Mouse (Mus musculus): ENCODE results near the gene Adra2a. TPM values are rescaled to one million over a fixed set of nuclear protein-coding genes. Genes with fewer than 3 reads are reported as not detected.
A peak's percentile ranks its signal among the peaks of the same experiment; 100 is the strongest.

Gene Adra2a
- polyA plus RNA-seq (2015; fragmentation: Nextera tagmentation; extraction: Ambion mirVana): 0.39 and 0.61 TPM in 2 replicates

DNA sequence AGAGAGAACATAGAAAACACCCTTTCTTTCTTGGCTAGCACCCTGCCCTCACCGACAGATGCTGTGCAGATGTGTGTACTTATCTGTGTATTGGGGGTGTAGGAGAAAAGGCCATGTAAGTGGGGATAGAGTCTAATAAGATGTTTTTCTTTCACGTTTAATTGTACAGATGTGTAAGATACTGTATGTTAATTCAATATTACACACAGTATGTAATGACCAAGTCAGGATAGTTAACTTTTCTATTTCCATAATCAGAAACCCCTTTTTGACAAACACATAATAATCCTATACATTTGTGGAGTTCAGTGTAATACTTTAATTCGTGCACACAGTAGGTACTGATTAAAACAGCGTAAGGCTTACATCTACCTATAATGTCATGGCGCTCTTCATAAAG is at the start of gene Adra2a:
Gene Adra2a (plus strand): TSS at position 301 of the 400 bp plus-strand sequence.
- Histone ChIP-seq H3K4me1 (peaks cover 40% of the 10 kb centered on the region), H3K36me3 (no peaks in the 10 kb centered on the region), H3K27ac (no peak within 1 kb of the TSS), H3K4me3 (peak within 1 kb of the TSS; percentile 59), H3K9ac (peak within 1 kb of the TSS; percentile 66), H3K9me3 (no peaks in the 10 kb centered on the region), H3K27me3 (peaks cover 57% of the 10 kb centered on the region), H3K4me2 (replicated peaks) (peak within 1 kb of the TSS; percentile 100)
- no peak for ATAC-seq (ENCODE audit: low FRiP score, low read depth)
- 72% methylated on average over 5 of the region's 5 CpGs for WGBS

DNA sequence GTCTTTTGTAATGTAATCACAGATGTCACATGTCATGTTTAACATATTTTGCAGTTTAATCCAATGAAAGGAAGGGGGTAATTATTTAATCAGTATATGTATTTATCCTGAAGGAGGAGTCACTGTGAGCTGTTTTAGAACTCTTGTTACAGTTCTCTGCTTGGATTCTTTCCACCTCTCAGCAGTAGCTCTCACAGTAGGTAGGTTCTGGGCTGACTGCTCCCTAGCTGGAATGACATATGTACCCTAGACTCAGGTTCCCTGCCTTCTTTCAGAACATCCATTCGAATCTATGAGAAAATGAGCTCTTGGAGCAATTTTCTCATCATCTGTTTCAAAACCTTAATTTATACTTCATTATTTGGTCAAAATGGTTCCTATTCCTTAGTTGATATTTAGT is 49.7 kb upstream of the Adra2a start:
- no peak overlapping the region for H3K27ac ChIP-seq
- H3K9ac ChIP-seq: no peak overlapping the region
- no peaks in the 10 kb centered on the region for H3K9me3 ChIP-seq
- H3K36me3 ChIP-seq: peaks cover 5% of the 10 kb centered on the region
- H3K4me3 ChIP-seq: no peak overlapping the region
- 81% methylated on average over 1 of the region's 1 CpGs for WGBS
- no peak for ATAC-seq (ENCODE audit: low FRiP score, low read depth)
- no peak overlapping the region for H3K4me2 ChIP-seq (replicated peaks)
- H3K4me1 ChIP-seq: peaks cover 10% of the 10 kb centered on the region
- H3K27me3 ChIP-seq: no peaks in the 10 kb centered on the region

DNA sequence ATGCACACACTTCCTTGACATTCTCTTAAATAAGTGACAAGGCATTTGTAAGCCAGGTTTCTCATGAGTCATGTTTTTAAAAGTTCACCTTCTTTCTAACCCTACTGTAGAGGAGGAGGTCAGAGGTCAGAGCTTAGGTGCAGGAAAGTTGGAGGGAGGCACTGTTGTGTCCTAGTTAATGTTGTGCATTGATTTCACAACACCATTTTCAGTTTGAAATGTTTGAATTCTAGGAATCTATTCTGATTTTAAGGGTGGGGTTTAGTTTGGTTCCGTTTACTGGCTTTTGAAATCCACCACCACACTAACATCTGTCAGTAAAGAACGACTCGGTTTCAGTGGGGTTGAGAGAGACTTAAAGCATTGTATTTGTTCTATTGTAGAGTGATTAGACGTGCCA is 33.0 kb upstream of the Adra2a start:
- Histone ChIP-seq H3K9me3 (no peaks in the 10 kb centered on the region), H3K9ac (no peak overlapping the region), H3K4me1 (no peaks in the 10 kb centered on the region), H3K27me3 (no peaks in the 10 kb centered on the region), H3K27ac (no peak overlapping the region), H3K4me3 (no peak overlapping the region), H3K4me2 (replicated peaks) (no peak overlapping the region), H3K36me3 (peaks cover 4% of the 10 kb centered on the region; the same call in 1 of the 2 replicates)
- 85% methylated on average over 4 of the region's 4 CpGs for WGBS
- no peak for ATAC-seq (ENCODE audit: low FRiP score, low read depth)

DNA sequence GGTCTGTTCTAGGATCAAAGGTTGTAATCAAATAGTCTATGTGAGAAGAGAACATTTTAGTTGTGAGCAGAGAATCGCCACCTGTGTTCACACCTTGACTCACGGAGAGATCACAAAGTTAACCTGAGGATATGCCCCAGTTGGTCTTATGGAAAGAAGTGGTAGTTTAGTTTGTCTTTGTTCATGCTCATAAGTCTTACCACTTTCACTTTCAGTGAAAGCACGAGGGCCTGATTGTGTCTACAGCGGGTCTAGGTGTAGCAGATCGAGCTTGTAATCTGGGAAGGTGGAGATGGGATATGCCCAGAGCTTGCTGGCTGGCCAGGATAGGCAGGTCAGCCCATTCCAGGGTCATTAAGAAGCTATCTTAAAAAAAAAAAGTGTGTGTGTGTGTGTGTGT is 29.0 kb upstream of the Adra2a start:
- Histone ChIP-seq H3K4me1 (no peaks in the 10 kb centered on the region), H3K4me3 (no peak overlapping the region), H3K9ac (no peak overlapping the region), H3K36me3 (0 out of 2 replicates have a peak, but pooled peaks cover 4% of the 10 kb centered on the region), H3K27ac (no peak overlapping the region), H3K27me3 (no peaks in the 10 kb centered on the region), H3K4me2 (replicated peaks) (no peak overlapping the region), H3K9me3 (no peaks in the 10 kb centered on the region)
- no peak for ATAC-seq (ENCODE audit: low FRiP score, low read depth)
- WGBS: 89% methylated on average over 5 of the region's 5 CpGs

DNA sequence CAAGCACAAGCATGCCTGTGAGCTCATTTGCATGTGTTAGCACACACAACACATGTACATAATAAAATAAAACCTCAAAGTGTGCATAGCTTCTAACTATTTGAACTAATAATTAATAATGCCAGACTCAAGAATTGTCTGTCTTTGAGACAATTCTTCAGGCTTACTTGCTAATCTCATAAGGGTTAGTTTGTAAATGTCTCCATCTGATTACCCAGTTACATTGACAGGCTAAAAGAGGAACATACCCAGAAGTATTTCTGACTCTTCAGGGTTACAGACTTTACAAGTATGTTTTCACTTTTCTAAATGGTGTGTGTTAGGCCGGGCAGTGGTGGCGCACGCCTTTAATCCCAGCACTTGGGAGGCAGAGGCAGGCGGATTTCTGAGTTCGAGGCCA is 28.4 kb upstream of the Adra2a start:
- no peak overlapping the region for H3K4me3 ChIP-seq
- no peak for ATAC-seq (ENCODE audit: low FRiP score, low read depth)
- 0 out of 2 replicates have a peak, but pooled peaks cover 4% of the 10 kb centered on the region for H3K36me3 ChIP-seq
- no peaks in the 10 kb centered on the region for H3K4me1 ChIP-seq
- H3K27me3 ChIP-seq: no peaks in the 10 kb centered on the region
- H3K4me2 ChIP-seq (replicated peaks): no peak overlapping the region
- WGBS: 96% methylated on average over 5 of the region's 5 CpGs
- H3K9me3 ChIP-seq: no peaks in the 10 kb centered on the region
- H3K9ac ChIP-seq: no peak overlapping the region
- H3K27ac ChIP-seq: no peak overlapping the region

DNA sequence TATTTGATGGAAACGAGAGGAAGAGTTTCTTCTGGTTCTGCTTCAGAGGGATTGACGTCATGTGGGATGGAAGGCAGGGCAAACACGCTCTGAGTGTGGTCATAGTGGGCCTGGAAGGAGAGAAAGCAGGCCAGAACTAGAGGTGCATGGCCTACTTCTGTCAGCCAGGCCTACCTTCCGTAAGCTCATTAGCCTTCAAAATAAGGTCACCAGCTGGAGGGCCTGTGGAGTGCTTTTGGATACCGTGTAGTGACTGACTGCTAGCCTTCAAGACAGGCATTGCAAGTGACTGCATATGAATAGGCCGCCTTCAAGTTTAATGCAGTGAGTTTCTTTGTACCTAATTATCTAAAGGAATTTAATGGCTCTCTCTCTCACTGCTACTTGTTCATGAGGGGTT is 8.9 kb upstream of the Adra2a start:
- no peaks in the 10 kb centered on the region for H3K27me3 ChIP-seq
- H3K9ac ChIP-seq: no peak overlapping the region
- no peak overlapping the region for H3K4me2 ChIP-seq (replicated peaks)
- H3K9me3 ChIP-seq: no peaks in the 10 kb centered on the region
- no peak overlapping the region for H3K27ac ChIP-seq
- no peak overlapping the region for H3K4me3 ChIP-seq
- no peak for ATAC-seq (ENCODE audit: low FRiP score, low read depth)
- H3K36me3 ChIP-seq: peaks cover 41% of the 10 kb centered on the region
- H3K4me1 ChIP-seq: no peaks in the 10 kb centered on the region
- WGBS: 89% methylated on average over 6 of the region's 6 CpGs

DNA sequence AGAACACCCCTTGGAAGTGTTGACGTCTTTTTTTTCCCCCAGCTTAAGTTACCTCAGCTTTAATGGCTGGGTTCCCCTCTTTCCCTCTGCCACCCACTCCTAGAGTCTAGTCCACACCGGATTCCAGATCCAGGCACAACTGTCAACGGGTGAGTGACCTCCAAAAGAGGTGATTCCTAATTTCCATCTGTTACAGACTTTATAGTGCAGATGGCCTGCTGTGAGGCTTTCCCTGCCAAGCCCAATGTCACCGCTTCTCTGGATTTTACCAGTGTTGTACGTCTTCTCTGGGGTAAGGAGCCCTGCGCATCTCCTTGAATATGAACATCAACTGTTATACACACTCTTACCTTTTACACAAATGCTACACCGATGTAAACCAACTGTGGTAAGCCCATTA is 4.5 kb upstream of the Adra2a start:
- 68% methylated on average over 7 of the region's 7 CpGs for WGBS
- peaks cover 19% of the 10 kb centered on the region for H3K36me3 ChIP-seq
- ATAC-seq (ENCODE audit: low FRiP score, low read depth): no peak
- no peak overlapping the region for H3K9ac ChIP-seq
- H3K4me2 ChIP-seq (replicated peaks): no peak overlapping the region
- no peaks in the 10 kb centered on the region for H3K9me3 ChIP-seq
- no peak overlapping the region for H3K27ac ChIP-seq
- no peak overlapping the region for H3K4me3 ChIP-seq
- peaks cover 13% of the 10 kb centered on the region for H3K27me3 ChIP-seq
- peaks cover under 1% of the 10 kb centered on the region for H3K4me1 ChIP-seq

DNA sequence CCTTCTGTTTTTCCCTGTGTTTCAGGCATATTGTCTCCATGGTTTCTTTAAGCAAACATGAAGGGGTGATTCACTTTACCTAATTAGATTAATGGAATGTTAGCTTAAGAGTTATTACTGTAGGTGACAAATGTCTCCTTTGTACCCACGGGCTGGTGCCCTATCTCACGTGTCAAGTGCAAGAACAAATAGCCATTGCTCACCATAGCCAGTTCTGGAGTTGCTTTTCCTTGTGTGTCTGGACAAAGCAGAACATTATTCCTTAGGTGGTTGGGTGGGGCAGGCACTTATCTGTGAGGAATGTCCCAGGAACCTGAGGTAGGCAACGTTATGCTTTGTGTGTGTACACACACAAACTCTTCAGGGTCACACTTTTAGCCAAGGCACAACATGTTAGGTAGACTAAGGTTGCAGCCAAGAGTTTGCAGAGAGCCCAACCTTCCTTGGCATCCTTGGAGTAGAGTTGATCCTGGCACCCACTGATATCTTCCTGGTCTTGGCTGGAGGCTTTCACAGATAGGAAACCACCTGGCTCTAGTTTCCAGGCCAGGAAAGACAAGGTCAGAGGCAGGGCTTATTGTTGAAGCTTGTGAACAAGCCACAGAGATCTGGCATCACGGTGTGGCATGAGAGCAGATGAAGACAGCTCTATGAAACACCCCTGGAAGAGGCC is 3.5 kb upstream of the Adra2a start:
- no peak overlapping the region for H3K27ac ChIP-seq
- no peak overlapping the region for H3K4me2 ChIP-seq (replicated peaks)

DNA sequence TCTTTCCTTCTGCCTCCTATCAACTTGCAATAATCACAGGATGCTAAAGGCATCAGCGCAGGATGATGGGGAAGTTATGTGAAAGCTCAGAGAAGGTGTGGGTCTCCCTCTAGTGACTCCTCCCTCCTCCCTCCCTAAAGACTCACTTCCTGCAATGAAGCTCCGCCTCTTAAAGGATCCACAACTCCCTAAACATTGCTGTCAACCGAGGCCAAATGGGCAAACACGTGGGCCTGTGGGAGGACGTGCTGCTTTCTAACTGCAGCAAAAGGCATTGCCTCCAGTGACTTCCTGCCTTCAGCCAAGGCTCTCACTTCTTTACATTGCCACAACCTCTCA is 3.0 kb upstream of the Adra2a start:
- H3K4me2 ChIP-seq (replicated peaks): no peak overlapping the region
- WGBS: 26% methylated on average over 5 of the region's 5 CpGs
- no peak overlapping the region for H3K9ac ChIP-seq

More for the DNA sequence above, 3.5 kb upstream of the Adra2a start:
- peaks cover 24% of the 10 kb centered on the region for H3K27me3 ChIP-seq
- H3K9me3 ChIP-seq: no peaks in the 10 kb centered on the region
- peaks cover 9% of the 10 kb centered on the region for H3K4me1 ChIP-seq
- no peak for ATAC-seq (ENCODE audit: low FRiP score, low read depth)
- no peak overlapping the region for H3K9ac ChIP-seq
- H3K4me3 ChIP-seq: no peak overlapping the region
- WGBS: 56% methylated on average over 4 of the region's 4 CpGs
- H3K36me3 ChIP-seq: peaks cover 11% of the 10 kb centered on the region

DNA sequence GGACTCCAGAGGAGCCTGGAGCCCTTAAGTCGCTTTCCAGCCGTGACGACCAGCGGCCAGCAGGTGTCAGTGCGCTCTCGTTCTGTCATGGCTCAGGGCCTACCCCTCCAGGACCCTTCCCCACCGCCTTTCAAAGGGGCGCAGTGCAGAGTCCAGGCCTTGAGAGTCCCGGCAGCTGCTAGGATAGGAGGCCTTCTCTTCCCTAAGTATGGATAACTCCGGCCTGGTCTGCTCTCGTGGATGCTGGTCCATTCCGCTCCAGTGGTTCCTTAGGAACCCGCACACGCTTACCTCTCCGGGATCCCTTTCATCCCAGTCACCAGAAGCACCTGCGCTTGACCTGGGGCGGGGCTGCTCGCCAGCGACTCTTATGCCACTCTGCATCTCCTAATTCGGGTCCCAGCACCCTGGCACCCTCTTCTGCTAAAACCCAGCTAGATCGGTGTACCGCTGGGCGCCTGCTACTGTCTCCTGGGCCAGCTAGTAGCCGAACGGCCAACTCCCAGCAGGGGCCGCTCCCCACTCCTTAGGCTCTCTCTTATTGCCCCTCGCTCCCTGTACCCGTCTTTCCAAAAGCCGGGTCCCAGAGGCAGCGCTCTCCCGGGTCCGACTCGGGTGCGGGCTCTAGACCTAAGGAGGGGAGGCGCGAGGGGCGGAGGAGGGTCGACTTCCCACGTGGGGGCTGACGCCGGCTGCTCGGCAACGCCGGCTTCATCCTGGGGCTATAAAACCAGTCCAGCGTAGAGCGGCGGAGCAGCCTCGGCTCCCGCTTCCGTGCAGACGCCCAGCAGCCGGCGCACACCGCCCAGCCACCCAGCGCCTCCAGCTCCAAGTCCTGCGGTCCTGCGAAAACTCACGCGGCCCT is 788 bp downstream of the Adra2a start:
- WGBS: under 1% methylated on average over 59 of the region's 59 CpGs
- H3K9ac ChIP-seq: peak overlapping the region; percentile 66
- no peak overlapping the region for H3K27ac ChIP-seq
- peak; percentile 81 for ATAC-seq (ENCODE audit: low FRiP score, low read depth)
- H3K9me3 ChIP-seq: no peaks in the 10 kb centered on the region
- peak overlapping the region; percentile 100 for H3K4me2 ChIP-seq (replicated peaks)
- peaks cover 40% of the 10 kb centered on the region for H3K4me1 ChIP-seq
- H3K27me3 ChIP-seq: peaks cover 66% of the 10 kb centered on the region
- no peaks in the 10 kb centered on the region for H3K36me3 ChIP-seq
- peak overlapping the region; percentile 59 for H3K4me3 ChIP-seq

More for the DNA sequence above, 3.0 kb upstream of the Adra2a start:
- ATAC-seq (ENCODE audit: low FRiP score, low read depth): no peak
- H3K27ac ChIP-seq: no peak overlapping the region
- no peak overlapping the region for H3K4me3 ChIP-seq
- peaks cover 29% of the 10 kb centered on the region for H3K27me3 ChIP-seq
- peaks cover 14% of the 10 kb centered on the region for H3K4me1 ChIP-seq
- H3K36me3 ChIP-seq: peaks cover 6% of the 10 kb centered on the region
- H3K9me3 ChIP-seq: no peaks in the 10 kb centered on the region

DNA sequence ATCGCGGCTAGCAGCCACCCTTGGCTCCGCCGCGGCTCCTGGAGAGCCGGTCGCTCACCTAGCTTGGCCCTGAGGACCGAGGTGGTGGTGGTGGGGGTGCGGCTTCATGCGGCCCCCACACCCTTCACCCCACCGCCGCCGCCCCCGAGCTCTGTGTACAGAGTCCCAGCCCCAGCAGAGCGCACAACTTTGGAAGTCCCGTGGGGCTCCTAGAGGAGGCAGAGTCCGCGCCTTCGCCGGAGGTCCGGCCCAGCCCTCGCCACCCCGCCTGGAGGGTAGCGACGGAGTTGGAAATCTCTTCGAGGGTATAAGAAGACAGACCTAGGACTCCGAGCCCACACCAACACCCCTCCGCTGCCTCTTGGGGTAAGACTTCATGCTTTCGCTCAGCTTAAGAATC is 1.5 kb downstream of the Adra2a start:
- H3K9me3 ChIP-seq: no peaks in the 10 kb centered on the region
- H3K36me3 ChIP-seq: no peaks in the 10 kb centered on the region
- peaks cover 71% of the 10 kb centered on the region for H3K27me3 ChIP-seq
- peak; percentile 12 for ATAC-seq (ENCODE audit: low FRiP score, low read depth)
- peak overlapping the region; percentile 66 for H3K9ac ChIP-seq
- H3K4me3 ChIP-seq: peak overlapping the region; percentile 59
- H3K4me2 ChIP-seq (replicated peaks): peak overlapping the region; percentile 100
- no peak overlapping the region for H3K27ac ChIP-seq
- under 1% methylated on average over 23 of the region's 29 CpGs for WGBS
- H3K4me1 ChIP-seq: peaks cover 40% of the 10 kb centered on the region

DNA sequence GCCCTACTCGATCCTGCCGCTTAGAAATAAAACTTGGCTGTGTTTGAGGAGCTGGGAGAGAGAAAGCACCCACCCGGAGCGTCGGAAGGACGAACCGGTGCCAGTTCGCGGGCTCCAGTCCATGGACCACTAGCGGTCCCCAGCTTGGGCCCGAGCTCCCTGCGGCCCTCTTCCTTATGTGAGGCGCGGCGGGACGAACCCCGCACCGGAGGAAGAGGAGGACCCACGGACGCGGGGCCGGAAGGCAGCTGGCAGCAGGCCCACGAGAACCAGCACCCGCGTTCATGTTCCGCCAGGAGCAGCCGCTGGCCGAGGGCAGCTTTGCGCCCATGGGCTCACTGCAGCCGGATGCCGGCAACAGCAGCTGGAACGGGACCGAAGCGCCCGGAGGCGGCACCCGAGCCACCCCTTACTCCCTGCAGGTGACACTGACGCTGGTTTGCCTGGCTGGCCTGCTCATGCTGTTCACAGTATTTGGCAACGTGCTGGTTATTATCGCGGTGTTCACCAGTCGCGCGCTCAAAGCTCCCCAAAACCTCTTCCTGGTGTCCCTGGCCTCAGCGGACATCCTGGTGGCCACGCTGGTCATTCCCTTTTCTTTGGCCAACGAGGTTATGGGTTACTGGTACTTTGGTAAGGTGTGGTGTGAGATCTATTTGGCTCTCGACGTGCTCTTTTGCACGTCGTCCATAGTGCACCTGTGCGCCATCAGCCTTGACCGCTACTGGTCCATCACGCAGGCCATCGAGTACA is 2.2 kb downstream of the Adra2a start:
- no peak for ATAC-seq (ENCODE audit: low FRiP score, low read depth)
- WGBS: 6% methylated on average over 54 of the region's 55 CpGs
- Histone ChIP-seq H3K27me3 (peaks cover 78% of the 10 kb centered on the region), H3K27ac (no peak overlapping the region), H3K9me3 (no peaks in the 10 kb centered on the region), H3K36me3 (no peaks in the 10 kb centered on the region), H3K9ac (peak overlapping the region; percentile 55; the same call in 1 of the 2 replicates), H3K4me2 (replicated peaks) (peak overlapping the region; percentile 100), H3K4me3 (peak overlapping the region; percentile 59), H3K4me1 (peaks cover 40% of the 10 kb centered on the region)

All from limb, embryonic 13.5 days (tissue).